In genomic region chr11:87759609-87760005, GRCm38 (mm10) we compare ENCODE assay signal across 9 mouse cellular contexts. TPM values are rescaled to one million over a fixed set of nuclear protein-coding genes. Genes with fewer than 3 reads are reported as not detected.
DNase-seq lines count a peak whose midpoint lies in the region; ATAC-seq lines count a peak whose summit lies in the region.
"Had no signal": no experiment of that assay in that cellular context is flagged by ENCODE, and none has a peak within 500 bp of the region (broad histone marks: within the 10 kb centered on the region; RNA-seq: fewer than 3 reads in every experiment).

No protein-coding gene starts in this region.

- peaks cover 40% of the 10 kb centered on the region for H3K4me1 ChIP-seq in hindbrain, embryonic 15.5 days (replicated peaks)
- peaks cover 41% of the 10 kb centered on the region for H3K4me1 ChIP-seq in midbrain, embryonic 10.5 days

- H3K4me2 ChIP-seq in hindbrain, embryonic 15.5 days = peak overlapping the region; percentile 96

- DNase-seq in layer of hippocampus, adult 11-12 months (ENCODE audit: low spot score) = peak; percentile 52
- no peak for DNase-seq in layer of hippocampus, postnatal 14 days (ENCODE audit: low spot score in 2 of 2)
- peak; percentile 75 for DNase-seq in ZHBTc4 (ENCODE audit: low read depth, low spot score)
- no peak for DNase-seq in midbrain, embryonic 10.5 days (ENCODE audit: low spot score)
- peak; percentile 64 to 82 for DNase-seq in spleen, postnatal 10 days (ENCODE audit: low spot score in 2 of 2)
- DNase-seq in gastrocnemius, adult 18-20 months (ENCODE audit: low spot score) = no peak
- DNase-seq in heart, adult 8-10 months (ENCODE audit: low spot score) = no peak

- peak overlapping the region; percentile 72; the same call in 1 of the 2 replicates for H3K4me3 ChIP-seq in hindbrain, embryonic 15.5 days
- 0 out of 2 replicates have a peak overlapping the region, but pooled peaks have one; percentile 78 for H3K4me3 ChIP-seq in midbrain, embryonic 10.5 days

- no peaks in the 10 kb centered on the region for H3K9me3 ChIP-seq in hindbrain, embryonic 15.5 days
- no peaks in the 10 kb centered on the region for H3K9me3 ChIP-seq in midbrain, embryonic 10.5 days (replicated peaks)

- H3K27ac ChIP-seq in hindbrain, embryonic 15.5 days (replicated peaks) = peak overlapping the region; percentile 91
- no peak overlapping the region for H3K27ac ChIP-seq in midbrain, embryonic 10.5 days (replicated peaks)

- 7% methylated on average over 3 of the region's 3 CpGs for WGBS in hindbrain, embryonic 15.5 days
- WGBS in midbrain, embryonic 10.5 days = 5% methylated on average over 3 of the region's 3 CpGs

- H3K36me3 ChIP-seq in hindbrain, embryonic 15.5 days = no peaks in the 10 kb centered on the region
- no peaks in the 10 kb centered on the region for H3K36me3 ChIP-seq in midbrain, embryonic 10.5 days

- no peak for ATAC-seq in hindbrain, embryonic 15.5 days (ENCODE audit: low FRiP score, low read depth)

- no peaks in the 10 kb centered on the region for H3K27me3 ChIP-seq in hindbrain, embryonic 15.5 days
- peaks cover 57% of the 10 kb centered on the region for H3K27me3 ChIP-seq in midbrain, embryonic 10.5 days (ENCODE audit: low read depth, poor library complexity, severe bottlenecking)

- H3K9ac ChIP-seq in hindbrain, embryonic 15.5 days = no peak overlapping the region

RNA-seq across cellular contexts. Expression of gene Tspoap1, which starts 0.7 kb away (rescaled TPM):
- 100 to 1,000 TPM; 144 to 163 TPM for total RNA-seq in layer of hippocampus, postnatal 14 days (2021)
- 43.6 and 50.4 TPM in 2 replicates for polyA plus RNA-seq in hindbrain, embryonic 15.5 days (2015; fragmentation: Nextera tagmentation; extraction: Ambion mirVana)
- polyA plus RNA-seq in midbrain, embryonic 10.5 days (2016; fragmentation: Nextera tagmentation; extraction: Ambion mirVana) = 8.2 and 14.7 TPM in 2 replicates
- total RNA-seq in gastrocnemius, adult 18-20 months (2021) = not detected
- under 1 TPM in 3 of 4 experiments, not detected in 1; 0.14 to 0.25 (median 0.22) TPM for total RNA-seq in heart, adult 8-10 months (2022)

RNA-seq across cellular contexts. Expression of gene Supt4a, which starts 22.3 kb away (rescaled TPM):
- total RNA-seq in layer of hippocampus, postnatal 14 days (2021) = 10 to 100 TPM; 60.6 to 63.4 TPM
- 130 and 137 TPM in 2 replicates for polyA plus RNA-seq in hindbrain, embryonic 15.5 days (2015; fragmentation: Nextera tagmentation; extraction: Ambion mirVana)
- polyA plus RNA-seq in midbrain, embryonic 10.5 days (2016; fragmentation: Nextera tagmentation; extraction: Ambion mirVana) = 157 and 171 TPM in 2 replicates
- total RNA-seq in gastrocnemius, adult 18-20 months (2021) = 10 to 100 TPM; 33.5 to 36.3 TPM
- 10 to 100 TPM; 37.1 to 52.2 (median 38.0) TPM for total RNA-seq in heart, adult 8-10 months (2022)

RNA-seq across cellular contexts. Expression of gene Mpo, which starts 33.8 kb away (rescaled TPM):
- under 1 TPM; 0.14 to 0.52 TPM for total RNA-seq in layer of hippocampus, postnatal 14 days (2021)
- polyA plus RNA-seq in hindbrain, embryonic 15.5 days (2015; fragmentation: Nextera tagmentation; extraction: Ambion mirVana) = 0.21 TPM in 2 replicates
- polyA plus RNA-seq in midbrain, embryonic 10.5 days (2016; fragmentation: Nextera tagmentation; extraction: Ambion mirVana) = 2.5 and 2.7 TPM in 2 replicates
- not detected for total RNA-seq in gastrocnemius, adult 18-20 months (2021)
- total RNA-seq in heart, adult 8-10 months (2022) = under 1 TPM in 1 of 4 experiments, not detected in 3; 0.89 TPM
- total RNA-seq: left cerebral cortex, postnatal 36 days had no signal

Comparison
In these comparisons a context has a peak if more than half of its experiments do, and no peak if none do; other contexts are left out.
1. DNase-seq: peak in layer of hippocampus, adult 11-12 months (single experiment), ZHBTc4 (single experiment) and spleen, postnatal 10 days (2 of 2); none in layer of hippocampus, postnatal 14 days (0 of 2), midbrain, embryonic 10.5 days (single experiment), gastrocnemius, adult 18-20 months (single experiment) and heart, adult 8-10 months (single experiment).
2. RNA of gene Tspoap1, which starts 0.7 kb away (total RNA-seq): 144 to 163 TPM in layer of hippocampus, postnatal 14 days; 0.14 to 0.25 TPM in heart, adult 8-10 months and not detected in gastrocnemius, adult 18-20 months; every median in the first group is over 100 times any median in the second.